Mouse (Mus musculus) left cerebral cortex, postnatal 25 days (tissue): ENCODE data around the gene Gstt4. TPM values are rescaled to one million over a fixed set of nuclear protein-coding genes. Genes with fewer than 3 reads are reported as not detected.

ENCODE experiments used
- total RNA-seq, 2 experiments: library from RNA; stranded (reverse); gene quantifications; 2 replicates each; pipeline ENCODE4 v1.2.3; 2021

The Gstt4 gene
- total RNA-seq, 2 experiments from 2014 or later, result not detected

Other genes with a start within 250 kb of the Gstt4 start
- gene Ggt5, start 233.2 kb downstream of the Gstt4 start, total RNA-seq, result 1 to 10 TPM; 2.6 to 2.8 TPM
- 1 to 10 TPM; 5.8 to 8.4 TPM for gene Susd2, start 178.5 kb downstream of the Gstt4 start, total RNA-seq
- gene Cabin1, start 58.2 kb downstream of the Gstt4 start, total RNA-seq, result 10 to 100 TPM; 69.4 to 69.7 TPM
- 10 to 100 TPM; 36.1 to 43.6 TPM for gene Ddt, start 49.1 kb downstream of the Gstt4 start, total RNA-seq
- not detected for gene Gm20441, start 41.6 kb downstream of the Gstt4 start, total RNA-seq
- 1 to 10 TPM; 1.1 to 1.4 TPM for gene Gstt3, start 41.1 kb downstream of the Gstt4 start, total RNA-seq
- 1 to 10 TPM; 6.2 to 7.0 TPM for gene Gstt1, start 24.0 kb downstream of the Gstt4 start, total RNA-seq
- gene Gstt2, start 14.9 kb upstream of the Gstt4 start, total RNA-seq, result 1 to 10 TPM; 4.0 to 5.5 TPM
- 100 to 1,000 TPM; 522 to 530 TPM for gene Mif, start 37.7 kb upstream of the Gstt4 start, total RNA-seq
- gene Derl3, start 70.9 kb upstream of the Gstt4 start, total RNA-seq, result 1 to 10 TPM; 2.8 to 3.4 TPM
- gene Smarcb1, start 99.1 kb upstream of the Gstt4 start, total RNA-seq, result 10 to 100 TPM; 75.2 to 81.8 TPM
- 100 to 1,000 TPM; 372 to 390 TPM for gene Chchd10, start 110.6 kb upstream of the Gstt4 start, total RNA-seq
- 1 to 10 TPM; 1.1 to 1.7 TPM for gene Mmp11, start 114.0 kb upstream of the Gstt4 start, total RNA-seq
- gene Gm867, start 118.1 kb upstream of the Gstt4 start, total RNA-seq, result not detected
- gene Vpreb3, start 120.5 kb upstream of the Gstt4 start, total RNA-seq, result not detected
- gene Gm5134, start 132.0 kb upstream of the Gstt4 start, total RNA-seq, result not detected
- gene Zfp280b, start 210.1 kb upstream of the Gstt4 start, total RNA-seq, result 10 to 100 TPM; 13.3 to 16.9 TPM